Mouse (Mus musculus) splenic B cell, adult 2 months (primary cell): ENCODE measurements around the gene Myod1.

Experiments
- DNase-seq: peaks from one replicate; pipeline ENCODE4 v3.0.0-alpha.2; 2011; ENCODE audit warnings: low read depth, low spot score
- H3K27me3 ChIP-seq: 2 replicates; pipeline ENCODE4 v1.6.1; 2012; ENCODE audit warnings: mild to moderate bottlenecking, low read length, moderate library complexity, mixed read lengths; ENCODE audit not compliant: control insufficient read depth, poor library complexity, insufficient read depth, severe bottlenecking
- H3K36me3 ChIP-seq: 2 replicates; pipeline ENCODE4 v1.6.1; 2012; ENCODE audit warnings: mild to moderate bottlenecking, low read length, moderate library complexity, mixed read lengths; ENCODE audit not compliant: control insufficient read depth, poor library complexity, insufficient read depth, severe bottlenecking

Myod1 gene

DNA sequence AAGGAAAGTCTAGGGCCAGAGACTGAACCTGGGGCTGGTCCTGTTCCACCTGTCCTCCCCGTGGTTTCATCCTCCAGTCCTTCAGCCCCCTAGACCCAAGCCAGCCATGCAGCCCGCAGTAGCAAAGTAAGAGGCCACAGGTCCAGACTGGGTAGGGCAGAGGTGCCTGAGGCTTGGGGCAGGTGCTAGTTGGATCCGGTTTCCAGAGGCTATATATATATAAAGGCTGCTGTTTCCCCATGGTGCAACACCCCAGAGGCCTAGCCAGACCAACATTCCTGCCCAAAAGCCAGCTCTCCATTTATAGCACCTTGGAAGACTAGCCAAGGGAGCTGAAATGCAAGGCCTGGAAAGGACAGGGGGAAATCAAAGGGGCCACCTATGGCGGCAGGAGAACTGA, 5.2 kb upstream of the Myod1 start:
- H3K27me3 ChIP-seq = no peaks in the 10 kb centered on the region
- no peak for DNase-seq
- H3K36me3 ChIP-seq = no peaks in the 10 kb centered on the region

DNA sequence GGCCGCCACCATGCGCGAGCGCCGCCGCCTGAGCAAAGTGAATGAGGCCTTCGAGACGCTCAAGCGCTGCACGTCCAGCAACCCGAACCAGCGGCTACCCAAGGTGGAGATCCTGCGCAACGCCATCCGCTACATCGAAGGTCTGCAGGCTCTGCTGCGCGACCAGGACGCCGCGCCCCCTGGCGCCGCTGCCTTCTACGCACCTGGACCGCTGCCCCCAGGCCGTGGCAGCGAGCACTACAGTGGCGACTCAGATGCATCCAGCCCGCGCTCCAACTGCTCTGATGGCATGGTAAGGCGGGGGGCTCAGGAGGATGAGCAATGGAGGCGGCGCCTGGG, 703 bp downstream of the Myod1 start:
- no peaks in the 10 kb centered on the region for H3K36me3 ChIP-seq
- peak; percentile 29 for DNase-seq
- no peaks in the 10 kb centered on the region for H3K27me3 ChIP-seq

DNA sequence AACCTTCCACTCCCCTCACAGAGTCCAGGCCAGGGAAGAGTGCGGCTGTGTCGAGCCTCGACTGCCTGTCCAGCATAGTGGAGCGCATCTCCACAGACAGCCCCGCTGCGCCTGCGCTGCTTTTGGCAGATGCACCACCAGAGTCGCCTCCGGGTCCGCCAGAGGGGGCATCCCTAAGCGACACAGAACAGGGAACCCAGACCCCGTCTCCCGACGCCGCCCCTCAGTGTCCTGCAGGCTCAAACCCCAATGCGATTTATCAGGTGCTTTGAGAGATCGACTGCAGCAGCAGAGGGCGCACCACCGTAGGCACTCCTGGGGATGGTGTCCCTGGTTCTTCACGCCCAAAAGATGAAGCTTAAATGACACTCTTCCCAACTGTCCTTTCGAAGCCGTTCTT, 1.8 kb downstream of the Myod1 start:
- peak; percentile 60 for DNase-seq

DNA sequence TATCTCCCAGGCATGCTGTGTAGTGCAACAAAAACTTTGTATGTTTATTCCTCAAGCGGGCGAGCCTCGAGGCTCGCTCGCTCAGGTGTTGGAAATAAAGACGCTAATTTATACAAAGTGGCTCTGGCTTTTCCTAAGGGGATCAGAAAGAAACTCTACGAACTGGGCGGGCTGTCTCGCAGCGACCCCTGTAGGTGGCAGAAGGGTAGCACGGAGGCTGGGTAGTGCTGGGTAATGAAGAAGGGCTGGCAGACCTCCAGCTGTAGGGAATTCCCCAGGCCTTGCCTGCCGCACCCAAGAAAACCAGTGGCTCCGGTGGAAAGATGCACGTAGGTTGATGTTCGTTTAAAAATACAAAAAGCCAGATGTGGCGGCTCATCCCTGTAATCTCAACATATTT, 2.7 kb downstream of the Myod1 start:
- Histone ChIP-seq H3K36me3 (no peaks in the 10 kb centered on the region), H3K27me3 (no peaks in the 10 kb centered on the region)
- DNase-seq = peak; percentile 79

More for the DNA sequence above, 1.8 kb downstream of the Myod1 start:
- H3K27me3 ChIP-seq = no peaks in the 10 kb centered on the region
- no peaks in the 10 kb centered on the region for H3K36me3 ChIP-seq

DNA sequence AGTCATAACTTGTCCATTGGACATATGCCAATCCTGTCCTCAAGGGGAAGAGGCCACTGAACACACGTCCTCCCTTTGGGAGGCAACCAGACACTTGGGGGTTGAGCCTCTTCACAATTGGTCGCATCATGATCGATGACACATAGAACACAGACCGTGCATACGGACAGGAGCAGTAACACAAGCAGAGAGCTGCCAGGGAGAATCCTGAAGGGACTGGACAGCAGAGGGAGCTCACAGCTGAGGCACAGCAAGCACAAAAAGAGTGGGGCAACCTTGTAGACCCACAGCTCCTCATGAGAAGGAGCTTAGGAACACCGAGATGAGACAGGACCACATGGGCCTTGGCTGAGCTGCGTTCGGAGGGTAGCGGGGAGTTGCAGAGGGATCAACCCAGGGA, 4.4 kb downstream of the Myod1 start:
- H3K27me3 ChIP-seq = no peaks in the 10 kb centered on the region
- H3K36me3 ChIP-seq = no peaks in the 10 kb centered on the region
- peak; percentile 43 for DNase-seq

DNA sequence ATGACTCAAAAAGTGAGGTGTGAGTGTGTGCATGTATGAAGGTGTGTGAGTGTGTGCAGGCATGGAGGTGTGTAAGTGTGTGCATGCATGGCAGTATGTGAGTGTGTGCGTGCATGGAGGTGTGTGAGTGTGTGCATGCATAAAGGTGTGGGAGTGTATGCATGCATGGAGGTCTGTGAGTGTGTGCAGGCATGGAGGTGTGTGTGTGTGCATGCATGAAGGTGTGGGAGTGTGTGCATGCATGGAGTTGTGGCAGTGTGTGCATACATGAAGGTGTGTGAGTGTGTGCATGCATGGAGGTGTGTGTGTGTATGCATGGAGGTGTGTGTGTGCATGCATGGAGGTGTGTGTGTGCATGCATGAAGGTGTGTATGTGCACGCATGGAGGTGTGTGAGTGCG, 11.2 kb downstream of the Myod1 start:
- no peak for DNase-seq
- H3K36me3 ChIP-seq = no peaks in the 10 kb centered on the region

DNA sequence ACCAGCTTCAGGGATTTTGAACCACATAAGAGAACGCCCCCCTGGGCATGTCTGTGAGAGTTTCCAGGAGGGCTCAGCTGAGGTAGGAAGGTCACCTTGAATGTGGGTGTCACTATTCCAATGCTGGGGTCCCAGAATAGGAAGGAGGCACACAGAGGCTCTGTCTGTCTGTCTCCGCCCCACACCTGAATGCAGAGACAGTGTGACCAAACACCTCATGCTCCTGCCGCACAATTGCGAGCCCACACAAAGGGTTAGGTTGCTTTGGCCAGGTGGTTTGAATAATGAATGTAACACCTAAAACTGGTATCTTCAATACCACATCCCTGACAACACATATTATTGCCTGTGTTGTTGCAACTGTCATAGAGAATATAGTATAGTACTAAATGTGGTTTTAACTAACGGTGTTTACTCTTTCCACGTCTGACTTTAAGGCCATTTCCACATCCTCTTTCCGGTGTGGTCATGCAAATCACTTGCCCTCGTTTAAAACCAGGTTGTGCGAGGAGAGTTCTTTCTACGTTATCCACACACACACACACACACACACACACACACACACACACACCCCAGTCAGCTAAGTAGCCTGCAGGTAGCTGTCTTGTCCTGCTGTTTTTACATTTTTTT, 13.3 kb downstream of the Myod1 start:
- DNase-seq = peak; percentile 87
- Histone ChIP-seq H3K36me3 (no peaks in the 10 kb centered on the region), H3K27me3 (no peaks in the 10 kb centered on the region)

More for the DNA sequence above, 11.2 kb downstream of the Myod1 start:
- no peaks in the 10 kb centered on the region for H3K27me3 ChIP-seq

DNA sequence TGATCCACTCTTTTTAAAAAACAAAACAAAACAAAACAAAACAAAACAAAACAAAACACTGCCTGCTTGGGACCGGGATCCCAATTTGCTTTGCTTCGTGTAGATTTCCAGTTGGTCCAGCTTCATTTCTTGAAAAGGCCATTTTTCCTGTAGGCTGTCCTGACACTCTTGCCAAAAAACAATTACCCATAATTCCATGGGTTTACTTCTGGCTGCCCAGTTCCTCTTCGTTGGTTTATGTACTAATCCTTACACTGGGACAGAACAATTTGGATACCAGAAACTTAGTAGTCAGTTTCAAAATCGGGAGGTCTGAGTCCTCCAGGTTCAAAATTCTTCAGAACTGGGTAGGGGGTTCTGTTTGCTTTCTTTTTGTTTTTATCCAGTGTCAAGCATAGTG, 14.0 kb downstream of the Myod1 start:
- Histone ChIP-seq H3K27me3 (no peaks in the 10 kb centered on the region), H3K36me3 (no peaks in the 10 kb centered on the region)
- DNase-seq = no peak

DNA sequence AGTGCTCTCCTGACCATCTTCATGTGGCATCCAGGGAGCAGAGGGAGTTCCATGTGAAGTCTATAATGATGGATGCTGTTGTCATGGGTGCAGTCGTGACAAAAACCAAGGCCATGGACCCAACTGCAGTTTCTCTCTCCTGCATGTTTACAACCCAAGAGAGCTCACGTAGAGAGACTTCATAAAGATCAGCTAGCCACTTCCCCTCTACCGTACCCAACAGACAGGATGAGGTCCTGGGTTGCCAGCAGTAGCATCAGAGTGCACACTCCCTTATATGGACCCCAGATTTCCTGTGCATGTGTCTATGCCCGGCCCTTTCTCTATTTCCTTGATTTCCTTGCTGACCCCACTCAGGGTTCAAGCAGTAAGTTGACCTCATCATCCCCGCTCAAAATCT, 15.4 kb downstream of the Myod1 start:
- Histone ChIP-seq H3K27me3 (no peaks in the 10 kb centered on the region), H3K36me3 (no peaks in the 10 kb centered on the region)
- peak; percentile 61 for DNase-seq

DNA sequence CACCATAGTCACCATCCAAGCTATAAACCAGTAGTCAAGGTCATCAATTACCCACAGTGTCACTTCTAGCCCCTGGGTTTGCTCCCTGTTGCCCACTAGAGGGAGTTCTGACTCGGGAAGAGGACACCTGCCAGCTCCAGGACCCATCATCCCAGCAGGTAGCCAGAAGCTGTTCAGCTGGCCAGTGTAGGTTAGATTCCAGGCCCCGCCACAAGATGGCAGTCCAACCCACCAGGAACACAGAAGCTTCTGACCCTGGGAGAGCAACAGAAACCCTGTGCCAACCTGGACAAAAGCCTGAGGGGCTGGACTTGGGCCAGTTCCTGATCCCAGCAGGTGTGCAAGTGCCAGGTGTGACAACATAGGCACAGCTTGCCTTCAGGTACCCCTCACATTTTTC, 16.8 kb downstream of the Myod1 start:
- no peaks in the 10 kb centered on the region for H3K36me3 ChIP-seq
- H3K27me3 ChIP-seq = no peaks in the 10 kb centered on the region
- peak; percentile 88 for DNase-seq

DNA sequence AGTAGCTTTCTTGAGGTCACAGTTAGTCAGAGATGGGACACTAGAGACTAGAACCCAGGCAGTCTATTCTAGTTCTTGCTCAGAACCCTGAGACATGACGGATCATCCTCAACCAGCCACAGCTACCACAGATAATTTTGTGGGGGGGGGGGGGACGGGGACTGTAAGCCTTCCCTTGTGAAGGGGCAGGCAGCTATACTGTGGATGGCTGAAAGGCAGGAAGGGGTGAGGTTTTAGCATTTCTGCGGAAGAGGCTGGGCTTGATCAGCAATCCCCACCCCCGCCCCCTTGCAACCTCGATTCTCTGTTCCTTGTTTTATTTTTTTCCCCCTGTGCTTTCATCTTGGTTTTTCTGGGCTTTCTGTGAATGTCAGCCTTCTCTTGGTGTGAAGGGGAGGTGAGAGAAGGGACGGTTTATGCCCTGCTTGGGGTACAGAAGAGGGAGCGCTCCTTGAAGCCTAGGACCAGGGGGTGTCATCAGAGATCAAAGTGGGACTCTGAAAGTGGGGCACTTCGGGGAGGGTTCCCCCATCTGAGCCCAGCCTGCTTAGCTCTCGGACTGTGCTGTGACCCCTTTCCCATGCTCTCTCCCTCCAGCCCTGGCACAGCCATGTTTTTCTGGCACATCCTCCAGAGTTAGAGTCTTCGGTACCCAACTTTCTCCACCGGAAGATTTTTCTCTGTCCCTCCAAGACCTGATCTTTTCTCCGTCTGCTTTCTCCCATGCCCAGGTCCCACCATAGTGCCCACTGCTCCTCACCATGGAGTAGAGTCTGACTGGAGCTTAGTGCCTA, 17.6 kb downstream of the Myod1 start:
- DNase-seq = peak; percentile 68
- H3K36me3 ChIP-seq = no peaks in the 10 kb centered on the region
- H3K27me3 ChIP-seq = no peaks in the 10 kb centered on the region

DNA sequence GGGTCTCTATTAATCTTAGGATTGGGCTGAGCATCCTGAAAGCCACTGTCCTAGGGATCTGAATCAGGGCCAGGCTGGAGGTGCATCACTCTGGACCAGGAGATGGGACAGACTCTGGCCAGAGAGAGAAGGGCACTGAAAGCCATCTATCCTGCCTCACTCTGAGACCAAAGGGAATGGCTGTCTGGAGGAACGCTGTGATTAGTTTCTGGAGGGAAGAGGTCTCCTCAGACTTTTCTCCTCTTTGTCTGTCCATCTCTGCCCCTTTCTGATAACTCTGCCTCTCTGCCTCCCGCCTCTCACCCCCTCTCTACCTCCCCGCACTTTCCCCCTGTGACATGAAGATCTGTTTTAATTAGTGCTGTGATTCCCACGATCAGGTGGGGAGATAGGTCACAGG, 18.7 kb downstream of the Myod1 start:
- DNase-seq = no peak
- H3K36me3 ChIP-seq = no peaks in the 10 kb centered on the region
- H3K27me3 ChIP-seq = no peaks in the 10 kb centered on the region

DNA sequence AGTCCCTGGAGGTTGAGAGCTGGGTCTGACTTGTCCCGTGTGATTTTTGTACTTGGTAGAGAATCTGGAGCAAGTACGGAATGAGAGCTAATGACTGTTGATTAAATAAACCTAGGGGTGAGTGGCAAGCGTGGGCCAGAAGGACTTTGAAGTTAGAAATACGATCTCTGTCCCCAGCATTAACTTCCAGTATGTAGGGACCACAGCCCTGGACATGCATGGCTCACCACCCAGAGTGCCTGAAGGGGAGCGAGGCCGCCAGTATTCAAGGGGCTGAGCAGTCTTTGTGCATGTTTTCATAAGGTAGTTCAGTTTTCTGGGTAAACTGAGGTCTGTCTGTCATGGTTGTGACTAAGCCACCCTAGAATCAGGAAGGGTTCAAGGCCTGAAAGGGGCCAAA, 19.3 kb downstream of the Myod1 start:
- no peak for DNase-seq
- Histone ChIP-seq H3K27me3 (no peaks in the 10 kb centered on the region), H3K36me3 (no peaks in the 10 kb centered on the region)

DNA sequence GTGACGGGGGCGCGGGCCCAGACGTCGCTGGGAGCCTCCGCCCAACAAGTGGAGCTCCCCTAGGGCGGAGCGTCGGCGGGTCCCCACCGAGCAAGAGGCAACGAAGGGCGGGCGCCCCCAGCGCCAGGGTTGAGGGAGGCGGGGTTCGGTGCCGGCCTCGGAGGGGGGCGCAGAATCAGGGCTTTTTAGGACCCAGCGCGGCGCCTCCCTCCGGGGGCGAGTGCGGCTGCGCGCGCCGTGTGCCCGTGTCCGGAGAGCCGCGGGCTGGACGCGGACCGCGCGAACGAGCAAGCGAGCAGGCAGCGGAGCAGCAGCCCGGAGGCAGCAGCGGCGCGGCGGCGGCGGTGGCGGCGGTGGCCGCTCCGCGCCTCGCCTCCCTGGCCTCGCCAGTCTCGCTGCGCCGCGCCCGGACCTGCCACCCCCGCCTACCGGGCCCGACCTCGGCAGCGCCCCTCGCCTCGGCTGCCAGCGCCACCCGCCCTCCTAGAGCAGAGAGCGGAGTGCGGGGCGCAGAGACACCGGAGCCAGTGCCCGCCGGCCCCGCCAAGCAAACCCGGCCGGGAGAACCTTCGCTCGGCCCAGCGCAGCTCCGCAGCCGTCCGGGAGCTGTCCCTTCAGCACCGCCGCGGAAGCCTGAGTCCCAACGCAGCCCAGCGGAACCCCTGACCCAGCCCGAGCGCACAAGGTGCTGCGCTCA, 20.1 kb downstream of the Myod1 start, which contains the start of gene Kcnc1:
Gene Kcnc1, plus strand, starts transcription at position 267 of the 697 bp plus-strand sequence.
- Histone ChIP-seq H3K36me3 (no peaks in the 10 kb centered on the region), H3K27me3 (no peaks in the 10 kb centered on the region)
- DNase-seq = peak; percentile 86
